Comparison of ENCODE assay signal across 10 mouse cellular contexts in genomic region chr11:68544554-68544953, GRCm38 (mm10). TPM values are rescaled to one million over a fixed set of nuclear protein-coding genes. Genes with fewer than 3 reads are reported as not detected.
DNase-seq lines count a peak whose midpoint lies in the region; ATAC-seq and TF ChIP-seq lines count a peak whose summit lies in the region.
"Had no signal": no experiment of that assay in that cellular context is flagged by ENCODE, and none has a peak within 500 bp of the region (broad histone marks: within the 10 kb centered on the region; RNA-seq: fewer than 3 reads in every experiment).

No protein-coding gene starts in this region.

- WGBS in lung, adult 2 months, result 22% methylated on average over 8 of the region's 8 CpGs
- 5% methylated on average over 8 of the region's 8 CpGs for WGBS in neural tube, embryonic 11.5 days

- H3K27me3 ChIP-seq in neural tube, embryonic 11.5 days (ENCODE audit: control insufficient read depth, insufficient read depth, low read length), result no peaks in the 10 kb centered on the region

- no peak overlapping the region for H3K27ac ChIP-seq in neural tube, embryonic 11.5 days (ENCODE audit: low read depth, low read length)

- DNase-seq in lung, adult 2 months, result no peak
- no peak for DNase-seq in lung, adult 18-20 months
- DNase-seq in embryo, embryonic 9.5 days (ENCODE audit: extremely low spot score), result peak; percentile 50
- DNase-seq in heart, postnatal 36 days, result peak; percentile 49 to 56
- peak; percentile 35 for DNase-seq in neural tube, embryonic 11.5 days (ENCODE audit: low spot score)

- H3K4me2 ChIP-seq in neural tube, embryonic 11.5 days (ENCODE audit: low read depth), result no peak overlapping the region

- TF ChIP-seq CTCF in lung, adult 2 months (IDR thresholded peaks at IDR 0.05; ENCODE audit: insufficient read depth, low read length), result peak; percentile 51

- no peak overlapping the region for H3K9ac ChIP-seq in neural tube, embryonic 11.5 days (ENCODE audit: low read length)

- H3K36me3 ChIP-seq in neural tube, embryonic 11.5 days (ENCODE audit: control insufficient read depth, insufficient read depth, low read length), result no peaks in the 10 kb centered on the region

- no peak for ATAC-seq in neural tube, embryonic 11.5 days (ENCODE audit: insufficient read depth, low FRiP score, low TSS enrichment)
- no peak for ATAC-seq in frontal cortex, adult (ENCODE audit: low TSS enrichment)
- ATAC-seq in megakaryocyte-erythroid progenitor cell, adult 5-6 weeks (replicated peaks; ENCODE audit: low FRiP score, low TSS enrichment, poor library complexity, severe bottlenecking), result no peak

- no peak overlapping the region for H3K4me3 ChIP-seq in lung, adult 2 months (replicated peaks; ENCODE audit: extremely low read depth, low read depth, low read length)
- H3K4me3 ChIP-seq in neural tube, embryonic 11.5 days (ENCODE audit: low read depth, low read length), result no peak overlapping the region

- no peak for TF ChIP-seq POLR2A in lung, adult 2 months (IDR thresholded peaks at IDR 0.05; ENCODE audit: borderline replicate concordance, extremely low read depth, low read depth, low read length)

- no peaks in the 10 kb centered on the region for H3K9me3 ChIP-seq in neural tube, embryonic 11.5 days (ENCODE audit: control insufficient read depth, low read length)

- no peaks in the 10 kb centered on the region for H3K4me1 ChIP-seq in lung, adult 2 months (ENCODE audit: control insufficient read depth, insufficient read depth, low read length)
- H3K4me1 ChIP-seq in neural tube, embryonic 11.5 days (ENCODE audit: control insufficient read depth, insufficient read depth, low read length), result no peaks in the 10 kb centered on the region

- intact Hi-C loops in heart, postnatal 36 days (cut with DNase I), result loop anchor here (2.0 to 5.0 kb wide), 2 partner anchors 16 to 333 kb away; no protein-coding TSS in a partner anchor

RNA-seq across cellular contexts. Expression of gene Mfsd6l, which starts 11.4 kb away (rescaled TPM):
- polyA plus RNA-seq in lung, adult 2 months (2012; rRNA removed), result 3.4 and 4.3 TPM in 2 replicates
- not detected for total RNA-seq in heart, postnatal 36 days (2021)
- polyA plus RNA-seq in neural tube, embryonic 11.5 days (2014; fragmentation: Nextera tagmentation; extraction: Ambion mirVana), result not detected in 2 replicates
- not detected in 2 replicates for total RNA-seq in megakaryocyte-erythroid progenitor cell, adult 5-6 weeks (2014; fragmentation: Nextera tagmentation)
- not detected in 2 replicates for total RNA-seq in megakaryocyte-erythroid progenitor cell, adult 5-6 weeks (2017)
- total RNA-seq: hematopoietic stem cell, adult 5-6 weeks had no signal

RNA-seq across cellular contexts. Expression of gene Pik3r6, which starts 41.7 kb away (rescaled TPM):
- polyA plus RNA-seq in lung, adult 2 months (2012; rRNA removed), result 12.3 and 13.3 TPM in 2 replicates
- total RNA-seq in heart, postnatal 36 days (2021), result 1 to 10 TPM; 4.6 to 6.3 TPM
- polyA plus RNA-seq in neural tube, embryonic 11.5 days (2014; fragmentation: Nextera tagmentation; extraction: Ambion mirVana), result 1.6 and 2.5 TPM in 2 replicates
- total RNA-seq in megakaryocyte-erythroid progenitor cell, adult 5-6 weeks (2014; fragmentation: Nextera tagmentation), result 0.64 TPM in 1 of 2 replicates, not detected in the other
- 0.15 and 1.4 TPM in 2 replicates for total RNA-seq in megakaryocyte-erythroid progenitor cell, adult 5-6 weeks (2017)

RNA-seq across cellular contexts. Expression of gene Ccdc42, which starts 42.3 kb away (rescaled TPM):
- polyA plus RNA-seq in lung, adult 2 months (2012; rRNA removed), result 5.0 and 8.5 TPM in 2 replicates
- total RNA-seq in heart, postnatal 36 days (2021), result not detected
- polyA plus RNA-seq in neural tube, embryonic 11.5 days (2014; fragmentation: Nextera tagmentation; extraction: Ambion mirVana), result 1.4 and 2.3 TPM in 2 replicates
- not detected in 2 replicates for total RNA-seq in megakaryocyte-erythroid progenitor cell, adult 5-6 weeks (2014; fragmentation: Nextera tagmentation)
- not detected in 2 replicates for total RNA-seq in megakaryocyte-erythroid progenitor cell, adult 5-6 weeks (2017)
- total RNA-seq: hematopoietic stem cell, adult 5-6 weeks; megakaryocyte, adult 5-6 weeks had no signal
- polyA plus RNA-seq: stomach, embryonic 14.5 days had no signal

Comparison
In these comparisons a context has a peak if more than half of its experiments do, and no peak if none do; other contexts are left out.
1. DNase-seq: peak in embryo, embryonic 9.5 days (single experiment), heart, postnatal 36 days (2 of 2) and neural tube, embryonic 11.5 days (single experiment); none in lung, adult 2 months (single experiment) and lung, adult 18-20 months (0 of 2).